Mouse (Mus musculus): ENCODE data around the gene Maf. TPM values are rescaled to one million over a fixed set of nuclear protein-coding genes. Genes with fewer than 3 reads are reported as not detected.

Gene Maf
- polyA plus RNA-seq, 1 experiment from 2014 or later = 11.7 TPM

GRCm38 (mm10) chr8:115726807-115727206 lies 19.2 kb upstream of the Maf start:
- H3K4me2 ChIP-seq = no peak overlapping the region
- H3K9ac ChIP-seq = no peak overlapping the region
- WGBS = 90% methylated on average over 3 of the region's 3 CpGs
- no peaks in the 10 kb centered on the region for H3K9me3 ChIP-seq
- H3K36me3 ChIP-seq = no peaks in the 10 kb centered on the region
- no peaks in the 10 kb centered on the region for H3K4me1 ChIP-seq (replicated peaks)
- no peak for ATAC-seq (ENCODE audit: low FRiP score)
- H3K4me3 ChIP-seq = no peak overlapping the region
- no peak overlapping the region for H3K27ac ChIP-seq
- H3K27me3 ChIP-seq = 0 out of 2 replicates have a peak, but pooled peaks cover 3% of the 10 kb centered on the region

DNA sequence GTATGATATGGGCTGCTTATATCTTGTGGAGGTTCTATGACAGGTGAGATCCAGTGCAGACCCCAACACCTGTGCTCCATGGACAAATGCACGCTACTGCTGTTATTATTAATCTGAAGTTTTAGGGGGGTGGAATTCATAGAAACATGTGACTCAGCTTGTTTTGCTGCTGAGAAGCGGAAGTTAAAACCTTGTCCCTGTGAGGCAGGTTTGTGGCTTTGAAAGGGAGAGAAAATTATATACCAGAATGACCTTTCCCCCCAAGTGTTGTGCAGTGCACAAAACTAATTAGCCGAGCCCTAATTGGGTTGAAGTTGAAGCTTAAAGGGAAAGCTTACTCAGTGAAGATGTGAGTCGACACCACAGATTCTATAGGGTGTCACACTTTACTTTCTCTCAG lies 18.6 kb upstream of the Maf start:
- Histone ChIP-seq H3K4me1 (replicated peaks) (no peaks in the 10 kb centered on the region), H3K4me2 (no peak overlapping the region), H3K27ac (no peak overlapping the region), H3K9me3 (no peaks in the 10 kb centered on the region), H3K27me3 (0 out of 2 replicates have a peak, but pooled peaks cover 3% of the 10 kb centered on the region), H3K4me3 (no peak overlapping the region), H3K9ac (no peak overlapping the region), H3K36me3 (no peaks in the 10 kb centered on the region)
- ATAC-seq (ENCODE audit: low FRiP score) = no peak
- 86% methylated on average over 4 of the region's 4 CpGs for WGBS

DNA sequence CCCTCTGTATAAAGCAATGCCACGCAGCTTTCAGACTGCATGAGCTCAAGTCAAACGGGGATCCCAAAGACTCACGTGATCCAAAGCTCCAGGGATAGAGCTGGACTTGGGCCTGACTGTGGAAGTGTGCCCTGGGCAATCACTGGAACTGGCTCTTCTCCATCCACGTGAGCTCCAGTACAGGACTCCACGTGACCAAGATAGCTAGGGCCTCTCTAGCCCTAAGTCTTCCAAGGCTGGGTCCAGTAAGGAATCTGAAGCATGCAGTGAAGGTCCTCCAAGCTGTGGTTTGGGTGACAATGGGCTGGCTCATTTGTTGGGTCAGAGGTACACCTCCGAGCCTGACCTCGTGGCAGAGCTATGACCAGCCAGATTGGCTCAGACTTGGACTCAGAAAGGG lies 11.5 kb upstream of the Maf start:
- H3K27ac ChIP-seq = no peak overlapping the region
- no peaks in the 10 kb centered on the region for H3K9me3 ChIP-seq
- peaks cover 17% of the 10 kb centered on the region; the same call in 1 of the 2 replicates for H3K27me3 ChIP-seq
- no peak overlapping the region for H3K4me3 ChIP-seq
- ATAC-seq (ENCODE audit: low FRiP score) = no peak
- H3K36me3 ChIP-seq = no peaks in the 10 kb centered on the region
- 0 out of 2 replicates have a peak, but pooled peaks cover 4% of the 10 kb centered on the region for H3K4me1 ChIP-seq (replicated peaks)
- 82% methylated on average over 7 of the region's 7 CpGs for WGBS
- no peak overlapping the region for H3K4me2 ChIP-seq
- no peak overlapping the region for H3K9ac ChIP-seq

- no peaks in the 10 kb centered on the region for H3K36me3 ChIP-seq
- ATAC-seq (ENCODE audit: low FRiP score) = no peak
- H3K9ac ChIP-seq = no peak overlapping the region
- H3K4me1 ChIP-seq (replicated peaks) = 0 out of 2 replicates have a peak, but pooled peaks cover 4% of the 10 kb centered on the region
- WGBS = 92% methylated on average over 6 of the region's 6 CpGs
- no peak overlapping the region for H3K27ac ChIP-seq
- H3K4me3 ChIP-seq = no peak overlapping the region
- no peak overlapping the region for H3K4me2 ChIP-seq
- H3K27me3 ChIP-seq = peaks cover 17% of the 10 kb centered on the region
- H3K9me3 ChIP-seq = no peaks in the 10 kb centered on the region
Observed at GRCm38 (mm10) chr8:115718621-115719020, 11.0 kb upstream of the Maf start.

DNA sequence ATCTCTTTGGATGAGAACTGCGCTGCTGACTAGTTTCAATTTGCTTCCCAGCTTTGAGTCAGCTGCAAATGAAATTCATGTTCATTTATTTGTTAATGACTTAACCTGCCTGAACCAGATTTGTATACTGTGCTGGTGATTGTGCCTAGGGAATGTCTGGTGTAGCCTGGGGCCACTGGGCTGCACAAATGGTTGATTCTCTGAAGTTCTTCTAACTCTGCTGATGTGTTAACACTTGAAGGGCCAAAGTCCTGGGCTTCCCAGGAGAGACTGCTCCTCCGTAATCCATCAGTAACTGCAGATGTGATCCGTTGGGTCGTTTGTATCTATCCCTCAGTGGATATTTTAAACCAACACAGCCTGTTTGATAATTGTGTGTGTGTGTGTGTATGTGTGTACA lies 7.7 kb upstream of the Maf start:
- Histone ChIP-seq H3K9ac (no peak overlapping the region), H3K4me2 (no peak overlapping the region), H3K4me1 (replicated peaks) (peaks cover 21% of the 10 kb centered on the region), H3K27ac (no peak overlapping the region), H3K9me3 (no peaks in the 10 kb centered on the region), H3K36me3 (no peaks in the 10 kb centered on the region), H3K4me3 (no peak overlapping the region), H3K27me3 (peaks cover 44% of the 10 kb centered on the region)
- WGBS = 78% methylated on average over 4 of the region's 4 CpGs
- ATAC-seq (ENCODE audit: low FRiP score) = no peak

DNA sequence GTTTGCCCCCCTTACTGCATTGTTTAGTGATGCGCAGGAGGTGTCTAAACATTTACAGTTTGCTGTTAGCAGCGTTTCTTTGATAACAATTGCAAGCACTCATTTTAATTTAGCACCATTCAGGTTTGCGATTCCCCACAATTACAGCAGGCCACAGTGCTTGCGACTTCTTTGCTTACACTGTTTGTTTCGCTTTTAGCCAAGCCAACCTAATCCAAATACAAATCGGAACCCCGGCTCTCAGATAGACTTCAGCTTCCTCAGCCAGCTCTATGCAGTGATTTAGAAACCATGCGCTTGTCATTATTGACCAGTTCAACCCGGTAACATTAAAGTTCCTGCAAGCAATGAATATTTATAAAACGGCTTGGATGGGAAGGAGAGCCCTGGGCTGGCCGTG lies 3.5 kb upstream of the Maf start:
- Histone ChIP-seq H3K4me2 (no peak overlapping the region), H3K27ac (no peak overlapping the region), H3K27me3 (peaks cover 40% of the 10 kb centered on the region), H3K36me3 (no peaks in the 10 kb centered on the region), H3K4me3 (no peak overlapping the region), H3K4me1 (replicated peaks) (peaks cover 42% of the 10 kb centered on the region), H3K9me3 (no peaks in the 10 kb centered on the region), H3K9ac (no peak overlapping the region)
- no peak for ATAC-seq (ENCODE audit: low FRiP score)
- 60% methylated on average over 11 of the region's 11 CpGs for WGBS

DNA sequence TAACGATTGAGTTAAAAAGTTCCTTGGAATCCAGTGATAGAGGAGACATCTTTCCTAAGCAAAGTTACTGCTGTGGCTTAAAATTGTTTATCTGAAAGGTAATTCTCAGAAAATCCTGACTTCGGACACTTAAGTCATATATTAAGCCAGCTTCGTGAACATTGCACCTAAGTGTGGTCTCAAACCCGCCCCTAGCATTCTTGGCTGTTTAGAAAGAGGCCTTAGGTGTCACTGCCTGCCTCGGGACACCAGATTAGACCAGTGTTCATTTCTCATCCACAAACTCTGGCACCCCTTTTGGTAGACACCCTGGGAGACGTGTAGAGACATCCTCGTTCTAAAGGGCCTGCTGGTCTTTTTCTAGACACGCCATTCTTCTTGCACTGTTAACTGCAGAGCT lies 2.3 kb upstream of the Maf start:
- Histone ChIP-seq H3K27me3 (peaks cover 41% of the 10 kb centered on the region), H3K9me3 (no peaks in the 10 kb centered on the region), H3K36me3 (no peaks in the 10 kb centered on the region), H3K9ac (no peak overlapping the region), H3K4me2 (no peak overlapping the region), H3K4me1 (replicated peaks) (peaks cover 50% of the 10 kb centered on the region), H3K4me3 (no peak overlapping the region), H3K27ac (no peak overlapping the region)
- WGBS = 79% methylated on average over 8 of the region's 8 CpGs
- no peak for ATAC-seq (ENCODE audit: low FRiP score)

GRCm38 (mm10) chr8:115708936-115709780 lies 1.6 kb upstream of the Maf start:
- 2% methylated on average over 19 of the region's 19 CpGs for WGBS
- H3K36me3 ChIP-seq = no peaks in the 10 kb centered on the region
- no peak overlapping the region for H3K27ac ChIP-seq
- no peak overlapping the region for H3K9ac ChIP-seq
- no peaks in the 10 kb centered on the region for H3K9me3 ChIP-seq
- peak overlapping the region; percentile 79 for H3K4me2 ChIP-seq
- H3K4me1 ChIP-seq (replicated peaks) = peaks cover 47% of the 10 kb centered on the region
- peaks cover 45% of the 10 kb centered on the region for H3K27me3 ChIP-seq
- H3K4me3 ChIP-seq = peak overlapping the region; percentile 65
- ATAC-seq (ENCODE audit: low FRiP score) = no peak

- ATAC-seq (ENCODE audit: low FRiP score) = peak; percentile 88
- Histone ChIP-seq H3K4me3 (peak overlapping the region; percentile 65), H3K9ac (peak overlapping the region; percentile 85), H3K27me3 (peaks cover 32% of the 10 kb centered on the region), H3K36me3 (no peaks in the 10 kb centered on the region), H3K9me3 (no peaks in the 10 kb centered on the region), H3K4me2 (peak overlapping the region; percentile 79), H3K4me1 (replicated peaks) (peaks cover 39% of the 10 kb centered on the region), H3K27ac (peak overlapping the region; percentile 93)
- WGBS = 0% methylated on average over 32 of the region's 76 CpGs
Observed at GRCm38 (mm10) chr8:115706861-115707730, 498 bp downstream of the Maf start.

DNA sequence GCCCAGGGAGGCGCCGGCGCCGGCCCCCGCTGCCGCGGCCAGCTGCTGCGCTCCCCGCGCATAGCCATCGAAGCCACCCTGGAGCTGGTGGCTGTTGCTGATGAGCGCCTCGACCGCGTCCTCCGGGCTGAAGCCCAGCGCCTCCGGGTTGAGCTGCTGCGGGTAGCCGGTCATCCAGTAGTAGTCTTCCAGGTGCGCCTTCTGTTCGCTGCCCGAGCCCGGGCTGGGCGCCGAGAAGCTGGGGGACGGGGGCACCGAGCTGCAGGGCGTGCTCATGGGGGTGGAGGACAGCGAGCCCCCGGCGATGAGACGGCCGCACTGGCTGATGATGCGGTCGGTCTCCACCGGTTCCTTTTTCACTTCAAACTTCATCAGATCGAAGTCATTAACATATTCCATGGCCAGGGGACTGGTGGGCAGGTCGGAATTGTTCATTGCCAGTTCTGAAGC lies 1.2 kb downstream of the Maf start:
- Histone ChIP-seq H3K4me2 (peak overlapping the region; percentile 79), H3K27ac (peak overlapping the region; percentile 93), H3K27me3 (peaks cover 28% of the 10 kb centered on the region), H3K4me1 (replicated peaks) (peaks cover 40% of the 10 kb centered on the region), H3K36me3 (no peaks in the 10 kb centered on the region), H3K9me3 (no peaks in the 10 kb centered on the region), H3K4me3 (peak overlapping the region; percentile 65), H3K9ac (peak overlapping the region; percentile 85)
- ATAC-seq (ENCODE audit: low FRiP score) = peak; percentile 11
- WGBS = 0% methylated on average over 31 of the region's 39 CpGs

DNA sequence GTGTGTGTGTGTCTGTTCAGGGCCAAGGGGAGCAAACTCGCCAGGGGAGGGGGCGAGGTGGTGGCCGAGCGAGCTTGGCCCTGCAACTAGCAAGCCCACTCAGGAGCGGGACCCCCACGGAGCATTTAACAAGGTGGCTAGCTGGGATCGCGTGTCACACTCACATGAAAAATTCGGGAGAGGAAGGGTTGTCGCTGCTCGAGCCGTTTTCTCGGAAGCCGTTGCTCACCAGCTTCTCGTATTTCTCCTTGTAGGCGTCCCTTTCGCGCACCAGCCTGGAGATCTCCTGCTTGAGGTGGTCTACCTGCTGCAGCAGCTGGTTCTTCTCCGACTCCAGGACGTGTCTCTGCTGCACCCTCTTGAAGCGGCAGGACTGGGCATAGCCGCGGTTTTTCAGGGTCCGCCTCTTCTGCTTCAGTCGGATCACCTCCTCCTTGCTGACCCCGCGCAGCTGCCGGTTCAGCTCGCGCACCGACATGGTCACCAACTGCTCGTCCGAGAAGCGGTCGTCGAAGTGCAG lies 1.9 kb downstream of the Maf start:
- Histone ChIP-seq H3K4me1 (replicated peaks) (peaks cover 35% of the 10 kb centered on the region), H3K9me3 (no peaks in the 10 kb centered on the region), H3K9ac (peak overlapping the region; percentile 85), H3K4me3 (peak overlapping the region; percentile 65), H3K27me3 (peaks cover 20% of the 10 kb centered on the region), H3K36me3 (no peaks in the 10 kb centered on the region), H3K27ac (peak overlapping the region; percentile 93), H3K4me2 (peak overlapping the region; percentile 79)
- ATAC-seq (ENCODE audit: low FRiP score) = 0 out of 2 replicates have a peak, but pooled peaks have one; percentile 26
- under 1% methylated on average over 34 of the region's 36 CpGs for WGBS

GRCm38 (mm10) chr8:115703056-115703455 lies 4.5 kb downstream of the Maf start:
- 0 out of 2 replicates have a peak, but pooled peaks cover 16% of the 10 kb centered on the region for H3K27me3 ChIP-seq
- no peak overlapping the region for H3K9ac ChIP-seq
- peak overlapping the region; percentile 40 for H3K4me2 ChIP-seq
- peak overlapping the region; percentile 19; the same call in 1 of the 2 replicates for H3K4me3 ChIP-seq
- H3K9me3 ChIP-seq = no peaks in the 10 kb centered on the region
- peaks cover 25% of the 10 kb centered on the region for H3K4me1 ChIP-seq (replicated peaks)
- no peak overlapping the region for H3K27ac ChIP-seq
- H3K36me3 ChIP-seq = no peaks in the 10 kb centered on the region
- 89% methylated on average over 4 of the region's 4 CpGs for WGBS
- no peak for ATAC-seq (ENCODE audit: low FRiP score)
